In the genomic region with DNA sequence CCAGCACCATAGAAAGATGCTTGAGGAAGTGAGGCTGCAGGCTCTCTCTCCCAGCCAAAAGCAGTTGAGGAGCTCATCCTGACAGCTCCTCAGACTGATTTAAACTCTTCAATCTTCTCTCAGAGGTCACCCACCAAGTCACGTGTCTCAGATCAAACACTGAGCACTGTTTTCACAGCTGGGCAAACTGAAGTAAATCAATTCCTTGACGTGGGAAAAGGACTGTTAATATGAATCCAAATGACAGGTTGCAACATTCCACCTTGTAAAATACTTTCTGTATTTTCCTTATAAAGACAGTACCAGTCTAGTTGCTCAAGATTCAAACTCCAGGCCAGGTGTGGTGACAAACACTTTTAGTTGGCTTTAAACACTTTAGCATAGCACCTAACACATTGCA, we compare ENCODE assay signal across 8 mouse cellular contexts. TPM values are rescaled to one million over a fixed set of nuclear protein-coding genes. Genes with fewer than 3 reads are reported as not detected.
A peak's percentile ranks its signal among the peaks of the same experiment; 100 is the strongest.
DNase-seq lines count a peak whose midpoint lies in the region; ATAC-seq and TF ChIP-seq lines count a peak whose summit lies in the region.

No protein-coding gene starts in this region.

- no peak for DNase-seq in lung, embryonic 14.5 days
- DNase-seq in lung, postnatal 25 days (ENCODE audit: low spot score) = no peak
- DNase-seq in forebrain, embryonic 10.5 days (ENCODE audit: extremely low spot score, low spot score) = no peak
- no peak for DNase-seq in left cerebral cortex, adult 11 months (ENCODE audit: low spot score)
- no peak for DNase-seq in layer of hippocampus, postnatal 10 days (ENCODE audit: low spot score in 2 of 2)
- DNase-seq in adrenal gland, postnatal 25 days = no peak

- peaks cover 13% of the 10 kb centered on the region; the same call in 1 of the 2 replicates for H3K4me1 ChIP-seq in lung, embryonic 14.5 days (ENCODE audit: insufficient read depth)
- H3K4me1 ChIP-seq in forebrain, embryonic 10.5 days = peaks cover 32% of the 10 kb centered on the region
- peaks cover 30% of the 10 kb centered on the region for H3K4me1 ChIP-seq in limb, embryonic 13.5 days
- H3K4me1 ChIP-seq in stomach, embryonic 15.5 days = peaks cover 15% of the 10 kb centered on the region; the same call in 1 of the 2 replicates

- no peaks in the 10 kb centered on the region for H3K9me3 ChIP-seq in lung, embryonic 14.5 days (ENCODE audit: low read depth, low read length)
- no peaks in the 10 kb centered on the region for H3K9me3 ChIP-seq in forebrain, embryonic 10.5 days
- H3K9me3 ChIP-seq in limb, embryonic 13.5 days = no peaks in the 10 kb centered on the region
- no peaks in the 10 kb centered on the region for H3K9me3 ChIP-seq in stomach, embryonic 15.5 days

- peaks cover 30% of the 10 kb centered on the region for H3K36me3 ChIP-seq in lung, embryonic 14.5 days (ENCODE audit: insufficient read depth)
- H3K36me3 ChIP-seq in forebrain, embryonic 10.5 days (replicated peaks) = peaks cover 32% of the 10 kb centered on the region
- H3K36me3 ChIP-seq in limb, embryonic 13.5 days = peaks cover 22% of the 10 kb centered on the region
- H3K36me3 ChIP-seq in stomach, embryonic 15.5 days = 0 out of 2 replicates have a peak, but pooled peaks cover 5% of the 10 kb centered on the region

- no peaks in the 10 kb centered on the region for H3K27me3 ChIP-seq in lung, embryonic 14.5 days (ENCODE audit: insufficient read depth, low read length)
- H3K27me3 ChIP-seq in forebrain, embryonic 10.5 days (ENCODE audit: poor library complexity, severe bottlenecking) = no peaks in the 10 kb centered on the region
- H3K27me3 ChIP-seq in limb, embryonic 13.5 days = no peaks in the 10 kb centered on the region
- no peaks in the 10 kb centered on the region for H3K27me3 ChIP-seq in stomach, embryonic 15.5 days (replicated peaks)

- 8% methylated on average over 2 of the region's 2 CpGs for WGBS in lung, embryonic 14.5 days
- WGBS in forebrain, embryonic 10.5 days = 31% methylated on average over 2 of the region's 2 CpGs
- 7% methylated on average over 2 of the region's 2 CpGs for WGBS in limb, embryonic 13.5 days
- WGBS in stomach, embryonic 15.5 days = 7% methylated on average over 2 of the region's 2 CpGs

- H3K4me3 ChIP-seq in lung, embryonic 14.5 days (ENCODE audit: low read depth, low read length) = peak overlapping the region; percentile 97
- peak overlapping the region; percentile 97 for H3K4me3 ChIP-seq in forebrain, embryonic 10.5 days
- peak overlapping the region; percentile 98 for H3K4me3 ChIP-seq in limb, embryonic 13.5 days
- H3K4me3 ChIP-seq in stomach, embryonic 15.5 days (replicated peaks) = peak overlapping the region; percentile 93

- ATAC-seq in lung, embryonic 14.5 days (ENCODE audit: insufficient read depth) = no peak
- no peak for ATAC-seq in limb, embryonic 13.5 days (ENCODE audit: low FRiP score, low read depth)
- no peak for ATAC-seq in stomach, embryonic 15.5 days (ENCODE audit: insufficient read depth, low FRiP score, low read depth)

- no peak for TF ChIP-seq CTCF in lung, embryonic 14.5 days (IDR thresholded peaks at IDR 0.05; ENCODE audit: low read depth)

- H3K9ac ChIP-seq in lung, embryonic 14.5 days = peak overlapping the region; percentile 93
- peak overlapping the region; percentile 95 for H3K9ac ChIP-seq in limb, embryonic 13.5 days
- H3K9ac ChIP-seq in stomach, embryonic 15.5 days = no peak overlapping the region

- H3K27ac ChIP-seq in lung, embryonic 14.5 days (ENCODE audit: low read depth) = no peak overlapping the region
- H3K27ac ChIP-seq in forebrain, embryonic 10.5 days = no peak overlapping the region
- no peak overlapping the region for H3K27ac ChIP-seq in limb, embryonic 13.5 days
- no peak overlapping the region for H3K27ac ChIP-seq in stomach, embryonic 15.5 days

- peak overlapping the region; percentile 87 for H3K4me2 ChIP-seq in lung, embryonic 14.5 days
- H3K4me2 ChIP-seq in limb, embryonic 13.5 days (replicated peaks) = peak overlapping the region; percentile 77
- H3K4me2 ChIP-seq in stomach, embryonic 15.5 days = peak overlapping the region; percentile 58

RNA-seq across cellular contexts. Expression of a gene that starts 1.6 kb away (rescaled TPM):
- 38.2 and 38.8 TPM in 2 replicates for polyA plus RNA-seq in lung, embryonic 14.5 days (2014; fragmentation: Nextera tagmentation; extraction: Ambion mirVana)
- 24.0 and 25.1 TPM in 2 replicates for polyA plus RNA-seq in forebrain, embryonic 10.5 days (2016; fragmentation: Nextera tagmentation; extraction: Ambion mirVana)
- polyA plus RNA-seq in limb, embryonic 13.5 days (2015; fragmentation: Nextera tagmentation; extraction: Ambion mirVana) = 35.5 and 39.8 TPM in 2 replicates
- polyA plus RNA-seq in stomach, embryonic 15.5 days (2015; fragmentation: Nextera tagmentation; extraction: Ambion mirVana) = 39.3 and 41.6 TPM in 2 replicates
- total RNA-seq in layer of hippocampus, postnatal 10 days (2021) = 10 to 100 TPM; 36.5 to 39.1 TPM
- 43.9 and 44.1 TPM in 2 replicates for total RNA-seq in adrenal gland, postnatal 25 days (2021)

RNA-seq across cellular contexts. Expression of a gene that starts 43.4 kb away (rescaled TPM):
- polyA plus RNA-seq in lung, embryonic 14.5 days (2014; fragmentation: Nextera tagmentation; extraction: Ambion mirVana) = 95.8 and 96.9 TPM in 2 replicates
- 65.1 and 72.4 TPM in 2 replicates for polyA plus RNA-seq in forebrain, embryonic 10.5 days (2016; fragmentation: Nextera tagmentation; extraction: Ambion mirVana)
- polyA plus RNA-seq in limb, embryonic 13.5 days (2015; fragmentation: Nextera tagmentation; extraction: Ambion mirVana) = 91.8 and 99.0 TPM in 2 replicates
- 92.0 and 94.2 TPM in 2 replicates for polyA plus RNA-seq in stomach, embryonic 15.5 days (2015; fragmentation: Nextera tagmentation; extraction: Ambion mirVana)
- 10 to 100 TPM; 66.6 to 79.4 TPM for total RNA-seq in layer of hippocampus, postnatal 10 days (2021)
- 93.1 and 98.6 TPM in 2 replicates for total RNA-seq in adrenal gland, postnatal 25 days (2021)
